Mouse (Mus musculus) lung, adult 18-20 months (tissue): ENCODE measurements around the gene Zfp446.
"Not testable (repeated sequence)": the region's sequence is repeated elsewhere in the genome, so short reads cannot be mapped to it uniquely, and the experiment has no call there.

Experiments
- DNase-seq, 2 experiments: peaks; one replicate each; pipeline ENCODE4 v3.0.0; 2022; ENCODE audit warnings: mixed read lengths in 2 of 2

Zfp446 gene

DNA sequence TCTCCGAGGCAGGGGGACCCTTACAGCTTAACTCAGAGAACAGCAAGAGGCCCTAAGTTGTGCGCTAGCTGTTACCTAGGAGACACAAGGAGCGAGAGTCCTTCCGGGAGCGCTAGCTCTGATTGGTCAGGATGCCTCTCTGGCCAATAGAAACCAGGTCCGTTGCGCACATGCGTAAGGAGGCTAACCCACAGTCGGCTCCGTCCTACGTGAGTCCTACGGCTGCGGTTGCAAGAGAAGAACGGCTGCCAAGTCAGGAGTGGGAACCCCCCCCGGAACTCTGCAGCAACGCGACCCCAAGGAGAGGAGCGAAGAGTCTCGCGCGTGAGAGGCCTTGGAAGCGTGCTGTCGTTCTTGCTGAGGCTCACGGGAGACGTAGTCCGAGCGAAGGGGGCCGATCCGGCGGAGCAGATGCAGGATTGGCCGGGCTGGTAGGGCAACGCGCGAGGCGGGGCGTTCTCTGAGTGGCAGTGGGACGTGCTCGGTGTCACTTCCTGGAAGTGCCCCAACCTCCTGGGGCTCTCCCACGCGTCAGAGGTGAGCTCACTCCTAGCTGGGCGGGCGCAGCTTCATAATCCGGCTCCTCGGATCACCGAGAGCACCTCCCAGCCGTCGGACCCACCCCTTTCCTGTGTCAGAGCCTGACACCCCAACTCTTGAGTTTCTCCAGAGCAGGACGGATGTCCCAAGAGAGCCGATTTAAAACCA lies at the start of gene Zfp446:
TSS of gene Zfp446 (plus strand) at position 167 of the 708 bp plus-strand sequence.
- peak; percentile 100 for DNase-seq

DNA sequence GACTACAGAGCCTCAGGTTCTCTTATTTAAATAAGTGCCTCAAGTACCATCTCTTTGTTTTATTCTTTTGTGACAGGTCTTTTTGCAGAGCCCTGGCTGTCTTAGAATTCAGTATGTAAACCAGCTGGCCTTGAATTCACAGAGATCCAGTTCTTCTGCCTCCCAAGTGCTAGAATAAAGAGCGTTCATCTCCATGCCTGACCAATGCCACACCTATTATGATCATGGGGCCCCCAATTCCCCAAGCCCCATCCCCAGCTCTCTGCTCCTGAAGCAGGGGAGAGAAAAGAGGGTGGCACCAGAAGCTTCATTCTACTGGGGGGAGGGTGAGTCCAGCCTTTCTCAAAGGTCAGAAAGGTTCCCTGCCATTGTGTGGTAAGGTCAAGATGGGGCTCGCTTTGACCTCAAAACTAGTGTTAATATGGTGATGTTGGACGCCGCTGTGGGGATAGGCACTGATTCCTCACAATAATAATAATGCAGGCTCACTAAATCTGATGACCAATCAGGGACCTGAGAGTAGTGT lies 44.0 kb upstream of the Zfp446 start:
- DNase-seq: no peak

GRCm38 (mm10) chr7:12934808-12935207 lies 42.8 kb upstream of the Zfp446 start:
- DNase-seq: no peak

GRCm38 (mm10) chr7:12937254-12937803 lies 40.3 kb upstream of the Zfp446 start:
- DNase-seq: not testable (repeated sequence)

GRCm38 (mm10) chr7:12940599-12940998 lies 37.0 kb upstream of the Zfp446 start:
- DNase-seq: no peak

DNA sequence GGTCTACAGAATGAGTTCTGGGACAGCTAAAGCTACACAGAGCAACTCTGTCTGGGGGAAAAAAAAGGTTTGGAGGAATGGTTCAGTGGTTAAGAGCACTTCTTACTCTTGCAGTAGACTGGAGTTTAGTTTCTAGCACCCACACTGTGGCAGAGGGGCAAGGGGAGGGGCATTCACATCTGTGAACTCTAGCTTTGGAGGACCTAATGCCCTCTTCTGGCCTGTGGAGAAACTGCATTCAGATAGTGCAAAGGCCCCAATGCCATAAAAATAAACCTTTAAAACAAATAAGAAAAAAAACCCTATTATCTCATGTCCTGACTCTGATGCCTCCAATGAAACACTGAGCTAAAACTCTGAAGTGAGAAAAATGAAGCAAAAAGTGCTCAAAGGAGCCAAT lies 34.2 kb upstream of the Zfp446 start:
- DNase-seq: no peak

GRCm38 (mm10) chr7:12949032-12949871 lies 28.4 kb upstream of the Zfp446 start:
- peak; percentile 97 for DNase-seq

GRCm38 (mm10) chr7:12949872-12950229 lies 27.8 kb upstream of the Zfp446 start:
- no peak for DNase-seq

- DNase-seq: no peak
Observed at GRCm38 (mm10) chr7:12954896-12955295, 22.8 kb upstream of the Zfp446 start.

DNA sequence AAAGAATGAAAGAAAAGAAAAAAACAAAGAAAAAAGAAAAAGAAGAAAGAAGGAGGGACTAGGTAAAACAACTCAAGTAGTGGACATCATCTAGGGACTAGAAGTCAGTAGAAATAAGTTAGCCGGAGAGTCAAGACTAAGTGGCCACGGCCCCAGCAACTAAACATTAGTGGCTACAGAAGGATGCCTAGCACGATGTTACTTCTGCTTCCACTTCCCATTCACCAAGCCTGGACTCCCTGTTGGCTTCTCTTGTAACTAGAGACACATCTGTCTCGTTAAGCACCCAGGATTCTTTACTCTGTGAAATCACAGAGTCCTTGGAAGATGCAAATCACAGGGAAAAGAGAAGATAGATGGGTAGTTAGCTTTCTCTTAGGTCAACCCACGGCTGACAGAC lies 20.1 kb upstream of the Zfp446 start:
- no peak for DNase-seq

GRCm38 (mm10) chr7:12958948-12959347 lies 18.7 kb upstream of the Zfp446 start:
- no peak for DNase-seq

DNA sequence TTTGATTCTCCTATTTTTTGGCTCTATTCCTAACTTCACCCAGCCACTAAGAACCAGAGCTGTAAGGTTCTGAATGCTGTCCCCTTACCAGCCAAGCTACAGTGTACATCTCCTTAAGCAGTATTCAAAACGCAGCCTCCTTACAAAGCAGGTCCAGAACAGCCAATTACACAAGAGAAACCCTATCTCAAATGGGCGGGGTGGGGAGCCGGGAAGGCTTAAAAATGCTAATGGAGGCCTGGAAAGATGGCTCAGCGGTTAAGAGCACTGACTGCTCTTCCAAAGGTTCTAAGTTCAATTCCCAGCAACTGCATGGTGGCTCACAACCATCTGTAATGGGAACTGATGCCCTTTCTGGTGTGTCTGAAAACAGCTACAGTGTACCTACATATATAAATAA lies 17.9 kb upstream of the Zfp446 start:
- no peak for DNase-seq

DNA sequence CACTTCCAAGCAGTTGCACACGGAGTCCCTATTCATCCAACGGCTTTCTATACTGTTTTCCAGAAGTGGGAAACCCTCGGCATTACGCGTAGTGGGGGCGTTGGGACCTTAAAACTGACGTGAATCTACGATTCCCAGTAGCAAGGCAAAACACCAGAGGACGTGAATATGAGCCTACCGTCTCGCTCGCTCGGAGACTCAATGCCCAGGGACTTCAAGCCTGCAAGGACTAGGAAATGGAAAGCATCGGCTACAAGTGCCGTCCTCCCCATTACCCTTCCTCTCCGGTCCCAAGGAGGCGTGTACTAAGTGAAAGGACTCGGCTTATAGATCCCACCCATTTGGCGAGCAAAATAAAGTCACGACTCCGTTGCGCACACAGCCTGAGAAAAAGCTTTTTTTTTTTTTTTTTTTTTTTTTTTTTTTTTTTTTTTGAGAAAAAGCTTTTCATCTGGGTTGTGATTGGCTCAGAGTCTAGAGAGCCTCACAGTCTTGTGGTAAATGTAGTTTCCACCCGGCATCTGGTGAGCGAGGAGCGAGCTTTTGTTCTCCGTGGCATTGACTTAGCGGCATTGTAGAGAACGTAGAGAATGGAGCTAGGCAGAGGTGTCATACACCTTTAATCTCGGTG lies 16.0 kb upstream of the Zfp446 start:
- peak; percentile 52 to 55 for DNase-seq

GRCm38 (mm10) chr7:12965678-12966091 lies 12.0 kb upstream of the Zfp446 start, which contains the start of gene Zfp324:
Gene Zfp324 (plus strand): TSS chr7:12965838.
- peak; percentile 93 to 95 for DNase-seq

- peak; percentile 70 to 73 for DNase-seq
Observed at GRCm38 (mm10) chr7:12966104-12966845, 11.4 kb upstream of the Zfp446 start.

- DNase-seq: no peak
Observed at GRCm38 (mm10) chr7:12970906-12971305, 6.7 kb upstream of the Zfp446 start.

DNA sequence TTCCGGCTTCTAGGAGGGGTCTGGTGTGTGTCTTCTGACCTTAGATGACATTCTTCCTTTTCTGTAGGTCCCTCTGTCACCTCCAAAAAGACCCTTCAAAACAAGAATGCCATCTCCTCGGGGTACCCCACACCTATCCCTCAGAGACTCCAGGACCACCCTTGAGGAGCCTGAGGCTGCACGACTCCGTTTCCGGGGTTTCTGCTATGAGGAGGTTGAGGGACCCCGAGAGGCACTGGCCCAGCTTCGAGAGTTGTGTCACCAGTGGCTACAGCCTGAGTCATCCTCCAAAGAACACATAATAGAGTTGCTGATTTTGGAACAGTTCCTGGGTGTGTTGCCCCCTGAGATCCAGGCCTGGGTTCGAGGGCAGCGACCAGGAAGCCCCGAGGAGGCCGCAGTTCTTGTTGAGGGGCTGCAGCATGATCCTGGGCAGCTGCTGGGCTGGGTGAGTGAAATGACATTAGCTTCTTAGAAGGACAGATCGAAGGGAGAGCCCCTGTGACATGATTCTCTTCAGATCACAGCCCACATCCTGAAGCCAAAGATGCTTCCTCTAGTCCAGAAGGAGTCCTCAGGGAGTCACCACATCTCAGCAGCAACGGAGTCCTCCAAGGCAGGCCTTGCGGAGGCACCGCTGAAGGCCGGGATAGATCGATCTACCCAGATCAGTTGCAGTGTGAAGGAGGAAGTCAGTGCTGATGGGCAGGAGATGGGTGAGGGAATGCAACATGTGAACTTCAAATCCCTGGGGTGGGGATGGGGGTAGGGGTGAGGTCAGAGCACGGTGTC lies 1.5 kb downstream of the Zfp446 start:
- DNase-seq: no peak

DNA sequence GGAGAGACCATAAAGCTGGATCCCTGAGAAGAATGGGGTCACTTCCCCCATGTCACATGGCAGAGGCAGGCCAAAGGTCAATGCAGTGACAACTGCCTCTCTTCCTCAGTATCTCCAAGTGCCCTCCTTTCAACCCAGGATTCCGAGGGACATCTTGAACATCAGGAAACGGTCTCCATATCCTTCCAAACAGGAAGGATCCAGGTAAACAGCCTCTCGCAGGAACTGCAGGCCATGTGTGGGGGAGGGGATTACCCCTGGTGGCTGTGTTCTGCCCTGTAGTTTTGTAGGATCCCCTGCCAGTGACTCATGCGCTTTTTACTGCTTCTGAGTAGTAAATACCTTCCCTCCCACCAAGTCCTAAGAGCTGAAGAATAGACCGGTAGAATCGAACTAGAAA lies 2.1 kb downstream of the Zfp446 start:
- peak in 1 of 2 experiments; percentile 35 for DNase-seq

DNA sequence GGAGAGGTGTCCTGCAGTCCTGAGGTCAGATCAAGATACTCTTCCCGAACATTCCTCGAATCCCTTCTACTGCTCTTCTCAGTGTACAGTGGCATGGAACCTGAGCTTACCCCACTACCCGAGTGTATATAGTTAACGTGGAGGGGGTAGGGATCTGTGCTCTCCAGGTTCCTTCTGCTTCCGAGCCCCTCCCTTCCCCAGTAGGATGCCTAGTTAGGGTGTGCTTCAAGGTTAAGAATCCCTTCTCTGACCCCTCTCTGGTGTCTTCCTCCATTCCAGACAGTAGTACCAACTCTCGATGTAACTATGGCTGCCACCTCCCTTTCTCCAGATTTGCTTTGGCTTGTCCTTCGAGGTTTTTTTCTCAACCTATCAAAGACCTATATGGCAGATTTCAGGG lies 2.6 kb downstream of the Zfp446 start:
- no peak for DNase-seq

GRCm38 (mm10) chr7:12985724-12986123 lies 8.1 kb downstream of the Zfp446 start:
- no peak for DNase-seq

GRCm38 (mm10) chr7:12986906-12987305 lies 9.3 kb downstream of the Zfp446 start:
- no peak for DNase-seq
